Mouse (Mus musculus) kidney, postnatal 10 days (tissue): ENCODE measurements around the gene Ccl27b.
"Not testable (repeated sequence)": the region's sequence is repeated elsewhere in the genome, so short reads cannot be mapped to it uniquely, and the experiment has no call there.

Source experiments
- DNase-seq: peaks from one replicate; pipeline ENCODE4 v3.0.0; 2021; ENCODE audit warnings: mixed read lengths

Ccl27b gene

GRCm38 (mm10) chr4:42654951-42655350, at the start of gene Ccl27b:
TSS of gene Ccl27b (plus strand) at chr4:42655251.
- DNase-seq, result not testable (repeated sequence)

- DNase-seq, result not testable (repeated sequence)
These were observed 43.2 kb upstream of the Ccl27b start, which contains the start of gene Gm10591 for GRCm38 (mm10) chr4:42611895-42612294. TSS of gene Gm10591 (plus strand) at chr4:42612195.

GRCm38 (mm10) chr4:42629419-42629818, 25.6 kb upstream of the Ccl27b start, which contains the start of gene Gm2564:
TSS of gene Gm2564 (plus strand) at chr4:42629719.
- not testable (repeated sequence) for DNase-seq

- DNase-seq, result not testable (repeated sequence)
These were observed 6.7 kb downstream of the Ccl27b start, which contains the start of gene Il11ra2 for GRCm38 (mm10) chr4:42661793-42662192. TSS of gene Il11ra2 (minus strand) at chr4:42661893.

- not testable (repeated sequence) for DNase-seq
These were observed 20.4 kb downstream of the Ccl27b start for GRCm38 (mm10) chr4:42675415-42675814.

GRCm38 (mm10) chr4:42679365-42679764, 24.3 kb downstream of the Ccl27b start:
- not testable (repeated sequence) for DNase-seq

- DNase-seq, result not testable (repeated sequence)
These were observed 25.6 kb downstream of the Ccl27b start for GRCm38 (mm10) chr4:42680374-42681356.

- not testable (repeated sequence) for DNase-seq
These were observed 26.6 kb downstream of the Ccl27b start for GRCm38 (mm10) chr4:42681473-42682182.

GRCm38 (mm10) chr4:42682183-42682524, 27.1 kb downstream of the Ccl27b start:
- not testable (repeated sequence) for DNase-seq
